Mouse (Mus musculus) embryonic facial prominence, embryonic 14.5 days (tissue): ENCODE results near the gene Gadd45a. TPM values are rescaled to one million over a fixed set of nuclear protein-coding genes. Genes with fewer than 3 reads are reported as not detected.

ENCODE experiments used
- ATAC-seq: fragments of 200-750 bp; cut with Nextera tagmentation; 2 replicates; pipeline ENCODE4 v1.8.0; 2017; ENCODE audit warnings: low read depth, moderate number of reproducible peaks, moderate TSS enrichment
- DNase-seq: peaks from one replicate; pipeline ENCODE4 v3.0.0-alpha.2; 2015; ENCODE audit warnings: low spot score
- H3K27ac ChIP-seq: fragments of 300-500 bp; sonication (generic); replicated peaks from 2 replicates; pipeline ENCODE4 v1.5.1; 2014; ENCODE audit warnings: low read depth, mild to moderate bottlenecking, low read length, moderate library complexity
- H3K27me3 ChIP-seq: fragments of 300-500 bp; sonication (generic); replicated peaks from 2 replicates; pipeline ENCODE4 v1.6.1; 2014; ENCODE audit warnings: low read length; ENCODE audit not compliant: control insufficient read depth, insufficient read depth
- H3K36me3 ChIP-seq: fragments of 300-500 bp; sonication (generic); 2 replicates; pipeline ENCODE4 v1.6.1; 2014; ENCODE audit warnings: low read length, mixed read lengths; ENCODE audit not compliant: control insufficient read depth, insufficient read depth
- H3K4me1 ChIP-seq: fragments of 300-500 bp; sonication (generic); 2 replicates; pipeline ENCODE4 v1.6.1; 2014; ENCODE audit warnings: antibody characterized with exemption, low read length; ENCODE audit not compliant: control insufficient read depth, insufficient read depth
- H3K4me2 ChIP-seq: fragments of 300-500 bp; sonication (generic); 2 replicates; pipeline ENCODE4 v1.6.1; 2014; ENCODE audit warnings: low read depth, mild to moderate bottlenecking, low read length, moderate library complexity, mixed read lengths
- H3K4me3 ChIP-seq: fragments of 300-500 bp; sonication (generic); 2 replicates; pipeline ENCODE4 v1.5.1; 2014; ENCODE audit warnings: low read depth, mild to moderate bottlenecking, low read length
- H3K9ac ChIP-seq: fragments of 300-500 bp; sonication (generic); 2 replicates; pipeline ENCODE4 v1.6.1; 2014; ENCODE audit warnings: low read depth, mild to moderate bottlenecking, low read length, moderate library complexity, mixed read lengths
- H3K9me3 ChIP-seq: fragments of 300-500 bp; sonication (generic); 2 replicates; pipeline ENCODE4 v1.6.1; 2016; ENCODE audit warnings: low read length; ENCODE audit not compliant: control insufficient read depth
- WGBS: fragments of 180-500 bp; shearing (Covaris S2); extraction: QIAGEN DNeasy Blood & Tissue Kit; methylation state at CpG from one replicate; pipeline ENCODE4 v1.1.7; 2014; 5-methylcytosine and 5-hydroxymethylcytosine counted together
- polyA plus RNA-seq: library from polyadenylated mRNA; unstranded; fragments of >200 nt; fragmentation: Nextera tagmentation; extraction: Ambion mirVana; gene quantifications from 2 replicates; pipeline ENCODE4 v1.2.1, GENCODE M21; 2014

Gadd45a gene
- polyA plus RNA-seq, 1 experiment from 2014 or later, result 9.9 TPM

- Histone ChIP-seq H3K27me3 (no peaks in the 10 kb centered on the region), H3K9me3 (no peaks in the 10 kb centered on the region), H3K4me1 (peaks cover 9% of the 10 kb centered on the region; the same call in 1 of the 2 replicates), H3K27ac (no peak overlapping the region), H3K4me2 (no peak overlapping the region), H3K9ac (no peak overlapping the region), H3K36me3 (no peaks in the 10 kb centered on the region), H3K4me3 (no peak overlapping the region)
- DNase-seq (no peak), ATAC-seq (no peak)
- 53% methylated on average over 5 of the region's 5 CpGs for WGBS
These were observed 6.4 kb downstream of the Gadd45a start for GRCm38 (mm10) chr6:67030846-67031245.

DNA sequence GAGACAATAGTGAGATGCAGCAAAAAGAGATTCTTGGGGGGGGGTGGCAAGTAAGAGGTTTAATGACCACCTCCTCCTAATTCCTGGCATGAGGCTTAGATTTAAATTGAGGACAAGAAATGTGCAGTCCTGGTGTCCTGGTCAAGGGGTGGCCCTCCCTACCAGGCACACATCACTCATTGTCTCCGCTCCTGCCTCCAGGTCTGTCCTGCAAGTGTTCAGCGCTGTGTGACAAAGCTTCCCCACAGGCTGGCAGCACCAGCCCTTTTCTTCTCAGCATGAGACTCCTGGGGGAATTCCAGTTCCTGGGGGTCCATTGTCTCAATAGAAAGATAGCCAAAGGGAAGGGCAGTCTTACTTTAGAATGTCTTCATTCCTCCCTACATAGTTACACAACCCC, 6.8 kb downstream of the Gadd45a start:
- H3K36me3 ChIP-seq, result no peaks in the 10 kb centered on the region
- ATAC-seq, result no peak
- H3K4me3 ChIP-seq, result no peak overlapping the region
- peaks cover 5% of the 10 kb centered on the region; the same call in 1 of the 2 replicates for H3K4me1 ChIP-seq
- no peaks in the 10 kb centered on the region for H3K27me3 ChIP-seq
- 31% methylated on average over 2 of the region's 2 CpGs for WGBS
- no peak overlapping the region for H3K4me2 ChIP-seq
- no peak for DNase-seq
- no peak overlapping the region for H3K27ac ChIP-seq
- H3K9me3 ChIP-seq, result no peaks in the 10 kb centered on the region
- no peak overlapping the region for H3K9ac ChIP-seq

GRCm38 (mm10) chr6:67029987-67030386, 7.3 kb downstream of the Gadd45a start:
- no peaks in the 10 kb centered on the region for H3K36me3 ChIP-seq
- no peak overlapping the region for H3K4me2 ChIP-seq
- ATAC-seq (no peak), DNase-seq (no peak)
- H3K4me3 ChIP-seq, result no peak overlapping the region
- peaks cover 3% of the 10 kb centered on the region; the same call in 1 of the 2 replicates for H3K4me1 ChIP-seq
- no peak overlapping the region for H3K9ac ChIP-seq
- H3K27ac ChIP-seq, result no peak overlapping the region
- 28% methylated on average over 3 of the region's 3 CpGs for WGBS
- no peaks in the 10 kb centered on the region for H3K27me3 ChIP-seq
- H3K9me3 ChIP-seq, result no peaks in the 10 kb centered on the region

DNA sequence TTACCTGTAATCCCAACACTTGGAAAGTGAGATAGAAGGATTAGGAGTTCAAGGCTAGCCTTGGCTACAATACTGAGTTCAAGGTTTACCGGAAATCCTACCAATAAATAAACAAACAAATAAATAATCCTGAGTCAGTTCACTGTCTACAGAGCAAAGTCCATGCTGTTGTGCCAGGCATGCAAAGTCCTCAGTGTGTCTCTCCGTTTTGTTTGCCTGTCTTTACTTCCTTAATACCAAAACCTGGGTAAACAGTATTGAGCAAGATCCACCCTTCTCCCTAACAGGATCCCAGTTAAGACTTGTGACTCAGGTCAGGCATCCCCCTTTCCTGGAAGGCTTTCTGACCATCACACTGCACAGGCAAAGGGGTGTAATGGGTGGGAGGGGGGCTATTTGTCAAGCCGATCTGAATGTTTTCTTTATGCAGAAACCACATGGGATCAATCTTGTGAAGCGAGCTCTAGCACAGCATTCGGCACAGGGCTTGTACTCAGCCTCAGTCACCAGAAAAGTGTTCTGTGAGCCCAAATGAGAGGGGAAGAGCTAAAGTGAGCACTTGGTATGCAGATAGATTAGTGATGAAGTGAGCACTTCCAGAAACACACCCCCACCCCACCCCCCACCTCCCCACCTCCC, 7.8 kb downstream of the Gadd45a start:
- ATAC-seq, result no peak
- DNase-seq, result no peak
- no peak overlapping the region for H3K4me3 ChIP-seq
- no peaks in the 10 kb centered on the region for H3K27me3 ChIP-seq
- H3K27ac ChIP-seq, result no peak overlapping the region
- no peaks in the 10 kb centered on the region for H3K36me3 ChIP-seq
- H3K9me3 ChIP-seq, result no peaks in the 10 kb centered on the region
- 40% methylated on average over 5 of the region's 5 CpGs for WGBS
- no peak overlapping the region for H3K9ac ChIP-seq
- H3K4me2 ChIP-seq, result no peak overlapping the region
- peaks cover 3% of the 10 kb centered on the region; the same call in 1 of the 2 replicates for H3K4me1 ChIP-seq

DNA sequence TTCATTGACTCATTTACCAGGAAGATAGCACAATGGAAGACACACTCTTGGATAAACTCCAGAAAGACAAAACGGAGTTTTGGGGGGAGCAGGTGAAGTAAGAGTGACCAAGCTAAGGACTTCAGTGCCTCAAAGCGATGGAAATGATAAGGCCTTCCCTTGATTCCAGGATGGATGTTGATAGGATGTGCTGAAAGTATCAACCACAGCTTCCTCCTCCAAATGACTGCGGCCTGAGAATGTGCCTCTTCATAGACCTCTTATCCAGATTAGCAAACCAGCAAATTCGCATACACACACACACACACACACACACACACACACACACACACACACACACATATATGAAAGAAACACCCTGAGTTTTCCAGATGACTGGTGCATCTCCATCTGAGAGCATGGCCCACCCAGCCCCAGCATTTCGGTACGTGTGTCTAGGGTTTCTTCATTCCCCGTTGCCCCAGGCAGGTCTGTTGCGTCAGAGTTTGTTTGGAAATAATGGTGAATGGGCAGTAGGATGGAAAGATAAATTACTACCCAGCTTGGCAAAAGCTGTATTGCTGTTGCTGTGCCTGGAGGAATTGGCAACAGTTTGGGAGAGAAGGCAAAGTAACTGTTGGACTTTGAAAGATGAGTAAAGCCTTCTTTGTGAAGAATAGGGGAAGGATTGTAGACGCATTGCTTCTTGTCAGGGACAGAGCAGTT, 9.7 kb downstream of the Gadd45a start:
- 65% methylated on average over 9 of the region's 9 CpGs for WGBS
- Histone ChIP-seq H3K9ac (no peak overlapping the region), H3K27ac (no peak overlapping the region), H3K9me3 (no peaks in the 10 kb centered on the region), H3K4me3 (no peak overlapping the region), H3K27me3 (no peaks in the 10 kb centered on the region), H3K4me1 (peaks cover 3% of the 10 kb centered on the region; the same call in 1 of the 2 replicates), H3K36me3 (no peaks in the 10 kb centered on the region), H3K4me2 (no peak overlapping the region)
- no peak for DNase-seq
- no peak for ATAC-seq

GRCm38 (mm10) chr6:67026661-67027060, 10.6 kb downstream of the Gadd45a start:
- Histone ChIP-seq H3K4me3 (no peak overlapping the region), H3K9ac (no peak overlapping the region), H3K27me3 (no peaks in the 10 kb centered on the region), H3K4me2 (no peak overlapping the region), H3K27ac (no peak overlapping the region), H3K9me3 (no peaks in the 10 kb centered on the region), H3K4me1 (peaks cover 3% of the 10 kb centered on the region; the same call in 1 of the 2 replicates), H3K36me3 (no peaks in the 10 kb centered on the region)
- DNase-seq (no peak), ATAC-seq (no peak)
- 60% methylated on average over 3 of the region's 3 CpGs for WGBS

DNA sequence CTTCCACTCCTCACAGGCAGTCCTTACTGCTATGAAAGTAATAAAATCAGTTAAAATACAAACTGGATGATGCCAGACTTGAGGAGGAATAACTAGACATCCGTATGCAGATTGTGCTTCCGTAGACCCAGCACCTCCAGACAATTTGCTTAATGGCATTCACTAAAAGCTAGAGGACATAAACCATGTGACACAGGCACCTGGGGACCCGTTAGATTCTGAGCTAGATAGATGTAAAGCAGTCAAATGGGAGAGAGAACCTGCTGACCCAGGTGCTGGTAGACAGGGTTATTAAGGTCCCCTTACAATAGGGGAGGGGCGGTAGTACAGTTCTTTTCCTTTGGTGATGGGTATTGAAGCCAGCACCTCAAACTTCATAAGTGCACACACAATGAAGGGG, 13.5 kb downstream of the Gadd45a start:
- H3K9ac ChIP-seq, result no peak overlapping the region
- no peak for DNase-seq
- WGBS, result 83% methylated on average over 4 of the region's 4 CpGs

DNA sequence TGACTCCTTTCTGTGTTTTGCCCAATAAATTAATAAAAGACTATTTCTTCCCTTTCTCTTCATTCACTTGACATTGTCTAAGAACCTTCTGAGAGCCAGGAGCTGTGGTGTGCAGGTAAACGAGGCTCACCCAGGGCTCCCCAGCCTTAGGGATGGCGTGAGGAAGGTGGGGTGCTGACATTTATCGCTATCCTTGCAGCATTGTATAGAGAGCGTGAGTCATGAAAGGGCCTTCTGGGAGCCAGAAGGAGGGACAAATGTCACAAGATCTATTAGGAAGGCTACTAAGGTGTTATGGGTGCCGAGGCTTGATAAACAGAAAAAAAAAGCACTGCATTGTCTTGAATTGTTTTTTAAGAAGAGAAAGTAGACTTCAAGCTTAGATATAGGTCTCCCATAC, 15.9 kb downstream of the Gadd45a start:
- no peak for DNase-seq
- no peaks in the 10 kb centered on the region for H3K27me3 ChIP-seq
- no peaks in the 10 kb centered on the region for H3K4me1 ChIP-seq
- H3K27ac ChIP-seq, result no peak overlapping the region
- H3K9ac ChIP-seq, result no peak overlapping the region
- 0 out of 2 replicates have a peak, but pooled peaks cover 7% of the 10 kb centered on the region for H3K36me3 ChIP-seq
- no peaks in the 10 kb centered on the region for H3K9me3 ChIP-seq
- 90% methylated on average over 5 of the region's 5 CpGs for WGBS
- no peak overlapping the region for H3K4me3 ChIP-seq
- ATAC-seq, result no peak
- no peak overlapping the region for H3K4me2 ChIP-seq

More for the DNA sequence above, 13.5 kb downstream of the Gadd45a start:
- H3K4me3 ChIP-seq, result no peak overlapping the region
- no peak for ATAC-seq
- H3K36me3 ChIP-seq, result no peaks in the 10 kb centered on the region
- H3K9me3 ChIP-seq, result no peaks in the 10 kb centered on the region
- H3K4me1 ChIP-seq, result no peaks in the 10 kb centered on the region; the same call in 1 of the 2 replicates
- no peak overlapping the region for H3K4me2 ChIP-seq
- H3K27me3 ChIP-seq, result no peaks in the 10 kb centered on the region
- H3K27ac ChIP-seq, result no peak overlapping the region
